Comparison of ENCODE assay signal across 12 mouse cellular contexts in genomic region chr17:3218916-3219315, GRCm38 (mm10).
DNase-seq lines count a peak whose midpoint lies in the region; ATAC-seq and TF ChIP-seq lines count a peak whose summit lies in the region.
"Had no signal": no experiment of that assay in that cellular context is flagged by ENCODE, and none has a peak within 500 bp of the region (broad histone marks: within the 10 kb centered on the region; RNA-seq: fewer than 3 reads in every experiment).

No protein-coding gene starts in this region.

- 59% methylated on average over 5 of the region's 5 CpGs for WGBS in liver, embryonic 16.5 days (ENCODE audit: insufficient replicate concordance)
- 64% methylated on average over 5 of the region's 5 CpGs for WGBS in liver, postnatal 0 days (ENCODE audit: insufficient replicate concordance)

- no peaks in the 10 kb centered on the region for H3K9me3 ChIP-seq in liver, embryonic 16.5 days (replicated peaks; ENCODE audit: control insufficient read depth, low read length)
- H3K9me3 ChIP-seq in liver, postnatal 0 days (ENCODE audit: low read length), result no peaks in the 10 kb centered on the region

- DNase-seq in adrenal gland, postnatal 10 days, result peak; percentile 12
- DNase-seq in adrenal gland, postnatal 25 days, result no peak
- DNase-seq in liver, postnatal 0 days, result no peak
- peak; percentile 30 for DNase-seq in kidney, postnatal 14 days
- peak; percentile 48 to 71 for DNase-seq in right cerebral cortex, postnatal 36 days (ENCODE audit: low spot score in 2 of 2)
- no peak for DNase-seq in urinary bladder, postnatal 14 days (ENCODE audit: low spot score)
- DNase-seq in thymus, postnatal 4 days, result no peak
- DNase-seq: gastrocnemius, postnatal 10 days; spleen, adult 18-20 months had no signal

- no peak overlapping the region for H3K4me3 ChIP-seq in liver, embryonic 16.5 days (ENCODE audit: low read depth, low read length)
- no peak overlapping the region for H3K4me3 ChIP-seq in liver, postnatal 0 days (ENCODE audit: low read depth, low read length)

- H3K9ac ChIP-seq in liver, embryonic 16.5 days (ENCODE audit: low read depth, low read length), result no peak overlapping the region
- H3K9ac ChIP-seq in liver, postnatal 0 days (replicated peaks), result no peak overlapping the region
- H3K9ac ChIP-seq: liver, embryonic 14.5 days had no signal

- no peak overlapping the region for H3K4me2 ChIP-seq in liver, embryonic 16.5 days (ENCODE audit: low read depth, low read length)
- H3K4me2 ChIP-seq in liver, postnatal 0 days (ENCODE audit: low read depth, low read length), result no peak overlapping the region

- H3K27me3 ChIP-seq in liver, embryonic 16.5 days (ENCODE audit: control insufficient read depth, insufficient read depth, low read depth, low read length), result no peaks in the 10 kb centered on the region
- no peaks in the 10 kb centered on the region for H3K27me3 ChIP-seq in liver, postnatal 0 days (ENCODE audit: insufficient read depth, low read length)
- H3K27me3 ChIP-seq: Patski had no signal

- H3K27ac ChIP-seq in liver, embryonic 16.5 days (ENCODE audit: low read length), result no peak overlapping the region
- no peak overlapping the region for H3K27ac ChIP-seq in liver, postnatal 0 days (ENCODE audit: low read depth)
- H3K27ac ChIP-seq: liver, embryonic 14.5 days had no signal

- no peaks in the 10 kb centered on the region for H3K36me3 ChIP-seq in liver, embryonic 16.5 days (ENCODE audit: control insufficient read depth, insufficient read depth)
- peaks cover 21% of the 10 kb centered on the region for H3K36me3 ChIP-seq in liver, postnatal 0 days (replicated peaks; ENCODE audit: insufficient read depth, low read length)

- H3K4me1 ChIP-seq in liver, embryonic 16.5 days (ENCODE audit: control insufficient read depth, low read depth, low read length), result peaks cover 3% of the 10 kb centered on the region
- no peaks in the 10 kb centered on the region for H3K4me1 ChIP-seq in liver, postnatal 0 days (ENCODE audit: insufficient read depth)

- TF ChIP-seq CTCF in liver, postnatal 0 days (IDR thresholded peaks at IDR 0.05; ENCODE audit: low read depth), result no peak

- no peak for TF ChIP-seq EP300 in liver, postnatal 0 days (IDR thresholded peaks at IDR 0.05; ENCODE audit: low read depth)

- ATAC-seq in liver, embryonic 16.5 days (ENCODE audit: low read depth), result peak; percentile 7; the same call in 1 of the 2 replicates
- no peak for ATAC-seq in liver, postnatal 0 days

Comparison
In these comparisons a context has a peak if more than half of its experiments do, and no peak if none do; other contexts are left out.
1. DNase-seq: peak in adrenal gland, postnatal 10 days (single experiment), kidney, postnatal 14 days (single experiment) and right cerebral cortex, postnatal 36 days (2 of 2); none in adrenal gland, postnatal 25 days (single experiment), liver, postnatal 0 days (single experiment), urinary bladder, postnatal 14 days (single experiment) and thymus, postnatal 4 days (single experiment).